Mouse (Mus musculus) 3134 (cell line): ENCODE measurements around the gene Galnt4.
A peak's percentile ranks its signal among the peaks of the same experiment; 100 is the strongest.

Experiments
- DNase-seq: peaks from one replicate; pipeline ENCODE4 v3.0.0-alpha.2; 2011; ENCODE audit warnings: low spot score; ENCODE audit not compliant: insufficient read length; ENCODE audit errors: extremely low read depth

Galnt4 gene

GRCm38 (mm10) chr10:99107964-99108363, at the start of gene Galnt4:
Galnt4 (plus strand) TSS chr10:99108159.
- peak; percentile 24 for DNase-seq

DNA sequence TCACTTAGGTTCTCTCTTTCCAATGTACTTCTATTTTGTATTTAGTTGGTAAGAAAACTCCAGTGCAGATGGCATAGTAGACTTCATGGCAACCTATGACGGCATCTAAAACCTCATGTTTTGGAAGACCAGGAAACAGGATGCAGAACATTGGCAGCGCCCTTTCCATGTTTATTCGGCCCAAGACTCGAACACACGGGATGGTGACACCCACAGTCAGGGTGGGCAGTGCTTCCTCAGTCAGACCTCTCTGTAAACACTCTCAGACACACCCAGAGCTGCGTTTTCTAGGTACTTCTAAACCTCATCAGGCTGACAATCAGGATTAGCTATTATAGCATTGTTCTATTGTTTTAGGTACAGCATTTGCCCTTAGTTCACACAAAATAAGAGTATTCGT, 47.4 kb upstream of the Galnt4 start:
- no peak for DNase-seq

DNA sequence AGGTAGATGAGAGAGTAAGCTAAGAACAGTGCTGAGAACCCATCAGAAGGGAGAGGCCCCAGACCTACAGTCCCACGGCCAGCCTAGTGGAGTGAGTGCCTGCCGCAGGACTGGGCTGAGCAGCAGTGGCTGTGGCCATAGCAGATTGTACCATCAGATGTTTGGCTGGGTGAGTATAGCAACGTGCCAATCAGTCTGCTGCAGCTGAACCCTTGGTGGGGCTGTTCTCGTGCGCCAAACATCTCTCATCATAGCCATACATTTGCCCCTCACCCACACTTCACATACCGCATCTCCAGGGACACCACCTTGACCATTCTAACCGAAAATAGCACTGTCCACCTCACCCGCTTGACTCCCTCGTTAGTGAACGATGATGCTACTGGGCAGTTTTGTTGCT, 46.5 kb upstream of the Galnt4 start:
- DNase-seq = no peak

GRCm38 (mm10) chr10:99062546-99062945, 45.4 kb upstream of the Galnt4 start:
- DNase-seq = peak; percentile 59

DNA sequence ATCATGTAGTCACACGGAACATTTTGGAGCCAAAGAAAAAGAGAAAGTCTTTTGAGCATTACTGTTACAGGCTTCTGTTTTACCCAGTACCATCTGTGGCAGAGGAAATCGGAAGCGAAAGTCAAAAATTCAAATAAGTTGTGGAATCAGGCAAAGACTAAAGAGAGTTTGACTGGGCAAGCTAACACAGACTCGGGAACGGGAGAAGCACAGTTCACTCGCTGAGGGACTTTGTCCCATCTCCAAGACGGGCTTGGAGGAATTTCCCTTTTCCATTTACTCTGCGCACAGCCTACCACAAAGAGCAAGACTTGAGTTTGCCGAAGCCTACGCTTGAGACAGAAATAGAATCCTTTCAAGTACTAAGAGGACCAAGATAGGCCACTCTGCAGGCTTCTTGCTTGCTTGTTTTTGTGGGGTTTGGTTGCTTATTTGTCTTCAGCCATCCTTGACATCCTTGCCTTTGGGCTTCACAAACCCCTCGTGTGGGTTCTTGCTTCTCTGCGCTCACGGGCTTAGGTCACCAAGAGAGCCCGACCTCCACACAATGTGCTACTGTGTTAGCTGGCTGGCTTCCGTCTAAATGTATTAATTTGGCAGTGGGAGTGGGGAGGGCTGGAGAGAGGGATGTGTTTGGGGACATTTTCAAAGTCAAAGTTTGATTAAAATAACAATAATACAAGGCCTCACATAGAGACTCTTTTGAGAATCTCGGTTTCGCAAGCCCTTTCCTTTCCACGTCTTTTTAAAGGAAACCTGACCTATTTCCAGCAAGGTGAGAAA, 31.7 kb upstream of the Galnt4 start:
- DNase-seq = no peak

GRCm38 (mm10) chr10:99078621-99079020, 29.3 kb upstream of the Galnt4 start:
- no peak for DNase-seq

GRCm38 (mm10) chr10:99081569-99081990, 26.4 kb upstream of the Galnt4 start:
- peak; percentile 81 for DNase-seq

GRCm38 (mm10) chr10:99083431-99084003, 24.4 kb upstream of the Galnt4 start:
- no peak for DNase-seq

DNA sequence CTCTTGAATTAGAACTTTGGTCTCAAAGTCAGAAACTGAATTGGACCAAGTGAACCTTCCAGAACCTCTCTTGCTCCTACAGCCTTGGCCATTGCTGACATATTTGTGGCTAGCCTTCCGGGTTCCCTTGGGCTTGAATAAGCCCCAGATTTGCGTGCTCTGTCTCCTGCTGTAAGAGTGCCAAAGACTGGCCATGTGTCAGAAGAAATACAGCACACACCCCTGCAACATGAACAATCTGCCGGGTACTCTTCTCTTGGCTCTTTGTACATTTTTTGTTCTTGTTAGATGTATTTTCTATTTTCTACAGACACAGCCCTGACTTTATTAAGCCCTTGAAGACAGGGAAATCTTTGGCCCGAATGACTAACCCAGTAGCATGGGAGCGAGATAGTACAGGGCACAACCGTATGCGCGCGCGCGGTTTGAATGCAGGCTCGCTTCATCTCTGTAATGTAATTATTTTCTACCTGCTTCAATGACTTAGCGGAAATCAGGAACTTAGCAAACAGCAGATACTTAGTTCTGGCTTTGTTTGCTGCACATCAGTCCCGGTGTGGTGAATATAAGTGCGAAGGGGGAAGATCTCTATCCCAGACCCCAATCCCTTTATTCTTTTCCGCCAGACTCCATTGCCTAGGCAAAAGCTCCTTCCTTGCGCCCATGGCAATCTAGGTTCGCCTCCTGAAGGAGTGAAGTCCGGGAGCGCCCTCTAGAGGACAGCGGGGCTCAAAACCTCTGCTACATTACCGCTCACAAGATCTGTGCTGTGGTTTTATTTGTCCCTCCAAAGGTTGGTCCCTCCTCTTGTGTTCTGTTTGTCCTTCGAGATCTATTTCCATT, 23.3 kb upstream of the Galnt4 start:
- DNase-seq = peak; percentile 58

DNA sequence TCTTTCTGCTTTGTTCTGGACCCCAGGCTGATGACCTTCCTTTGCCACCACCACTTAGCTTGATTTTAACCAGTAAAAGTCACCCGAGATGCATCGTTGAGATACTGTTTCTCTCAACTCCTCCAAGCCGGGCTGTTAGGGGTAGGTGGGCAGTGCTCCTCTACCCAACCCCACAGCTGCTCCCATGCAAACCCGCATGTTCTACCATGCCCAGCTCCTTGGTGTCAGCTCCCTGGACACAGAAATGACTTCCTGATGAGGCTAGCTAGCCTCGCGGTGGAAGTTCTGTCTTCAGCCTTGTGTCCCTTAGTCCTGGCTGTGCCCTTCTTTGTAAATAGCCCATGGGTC, 22.7 kb upstream of the Galnt4 start:
- no peak for DNase-seq

- no peak for DNase-seq
Measured at GRCm38 (mm10) chr10:99086029-99086428, 21.9 kb upstream of the Galnt4 start.

GRCm38 (mm10) chr10:99089906-99090305, 18.1 kb upstream of the Galnt4 start:
- DNase-seq = no peak

DNA sequence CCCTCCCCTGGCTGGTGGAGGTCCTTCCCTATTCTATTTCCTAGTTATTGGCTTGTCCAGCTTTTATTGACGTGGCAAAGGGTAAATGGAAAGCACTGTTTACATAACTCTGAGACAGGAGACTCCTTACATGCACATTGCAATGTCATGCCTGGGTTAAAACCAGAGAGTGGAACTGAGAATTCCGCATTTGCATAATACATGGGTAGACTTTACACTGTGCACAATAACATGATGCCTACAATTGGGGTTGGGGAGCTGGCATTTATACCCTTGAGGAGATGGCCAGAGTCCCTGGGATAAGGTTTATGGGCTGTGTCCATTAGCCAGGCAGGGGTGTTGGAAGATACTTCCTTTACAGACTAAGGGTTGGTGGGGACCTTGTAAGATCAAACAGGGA, 14.6 kb upstream of the Galnt4 start:
- DNase-seq = no peak

DNA sequence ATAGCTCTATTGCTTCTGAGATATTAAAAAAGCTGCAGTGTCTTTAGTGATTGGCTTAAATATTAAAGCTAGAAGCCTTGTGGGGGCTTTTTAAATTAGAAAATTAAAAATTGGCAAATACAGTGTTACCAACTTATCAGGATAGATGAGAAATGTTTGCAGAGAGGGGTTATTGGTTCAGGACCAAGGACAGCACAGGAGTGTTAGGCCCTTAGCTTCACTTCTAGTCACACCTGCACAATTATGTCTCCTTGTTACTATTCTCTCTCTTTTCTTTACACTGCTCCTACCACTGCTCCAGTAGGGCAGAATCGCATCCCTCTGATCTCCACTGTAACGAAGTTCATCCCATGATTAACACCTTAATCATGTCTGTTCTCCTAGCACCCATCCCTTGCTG, 12.8 kb upstream of the Galnt4 start:
- DNase-seq = no peak

GRCm38 (mm10) chr10:99097374-99097773, 10.6 kb upstream of the Galnt4 start:
- no peak for DNase-seq

GRCm38 (mm10) chr10:99105522-99105921, 2.4 kb upstream of the Galnt4 start:
- no peak for DNase-seq

- no peak for DNase-seq
Measured at GRCm38 (mm10) chr10:99106311-99106702, 1.7 kb upstream of the Galnt4 start.

GRCm38 (mm10) chr10:99106703-99107631, 992 bp upstream of the Galnt4 start, which contains the start of gene Poc1b:
Poc1b (plus strand) TSS chr10:99107036.
- DNase-seq = peak; percentile 86

GRCm38 (mm10) chr10:99108431-99108982, 548 bp downstream of the Galnt4 start:
- no peak for DNase-seq

GRCm38 (mm10) chr10:99113533-99113932, 5.6 kb downstream of the Galnt4 start:
- no peak for DNase-seq
